In the genomic region with DNA sequence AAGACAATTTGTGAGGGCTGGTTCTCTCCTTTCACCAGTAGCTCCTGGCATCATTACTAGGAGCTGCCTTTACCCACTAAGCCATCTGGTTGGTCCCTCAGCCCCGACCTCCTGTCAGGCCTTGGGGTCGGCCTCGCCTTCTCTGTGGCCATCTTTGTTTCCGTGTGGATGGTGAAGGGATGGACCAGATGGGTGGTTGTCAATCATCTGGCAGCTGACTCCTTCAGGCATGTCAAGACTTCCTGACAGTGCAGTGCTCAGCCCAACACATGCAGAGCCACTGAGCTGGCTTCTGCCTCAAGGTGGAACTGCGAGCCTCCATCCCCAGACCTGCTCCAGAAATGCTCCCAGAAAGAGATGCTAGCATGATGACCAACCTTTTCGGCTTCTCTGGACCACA, we compare ENCODE assay signal across 37 mouse cellular contexts. TPM values are rescaled to one million over a fixed set of nuclear protein-coding genes. Genes with fewer than 3 reads are reported as not detected.
"Had no signal": no experiment of that assay in that cellular context is flagged by ENCODE, and none has a peak within 500 bp of the region (broad histone marks: within the 10 kb centered on the region; RNA-seq: fewer than 3 reads in every experiment).

No protein-coding gene starts in this region.

- H3K9me3 ChIP-seq: heart, embryonic 10.5 days; heart, embryonic 15.5 days; hindbrain, embryonic 12.5 days; hindbrain, embryonic 13.5 days; hindbrain, embryonic 15.5 days; intestine, embryonic 15.5 days; kidney, embryonic 15.5 days had no signal

- H3K4me1 ChIP-seq: hindbrain, embryonic 15.5 days had no signal

- H3K36me3 ChIP-seq: heart, embryonic 15.5 days; hindbrain, embryonic 15.5 days; intestine, embryonic 15.5 days had no signal

- H3K4me2 ChIP-seq: heart, embryonic 11.5 days; heart, embryonic 12.5 days; heart, embryonic 13.5 days; heart, embryonic 15.5 days; hindbrain, embryonic 12.5 days; hindbrain, embryonic 13.5 days; hindbrain, embryonic 14.5 days; hindbrain, embryonic 15.5 days; intestine, embryonic 15.5 days; kidney, embryonic 15.5 days had no signal

- H3K4me3 ChIP-seq: heart, embryonic 10.5 days; heart, embryonic 12.5 days; heart, embryonic 13.5 days; heart, embryonic 15.5 days; hindbrain, embryonic 12.5 days; hindbrain, embryonic 13.5 days; hindbrain, embryonic 15.5 days; intestine, embryonic 15.5 days; kidney, embryonic 15.5 days; layer of hippocampus, adult 2 months; left cerebral cortex, adult 2 months had no signal

- H3K27ac ChIP-seq: heart, embryonic 10.5 days; heart, embryonic 13.5 days; heart, embryonic 15.5 days; hindbrain, embryonic 12.5 days; hindbrain, embryonic 13.5 days; hindbrain, embryonic 14.5 days; hindbrain, embryonic 15.5 days; hindbrain, postnatal 0 days; intestine, embryonic 15.5 days; kidney, embryonic 15.5 days; kidney, postnatal 0 days; layer of hippocampus, adult 2 months; left cerebral cortex, adult 2 months had no signal

- H3K27me3 ChIP-seq: heart, embryonic 12.5 days; heart, embryonic 13.5 days; heart, embryonic 15.5 days; hindbrain, embryonic 12.5 days; hindbrain, embryonic 13.5 days; hindbrain, embryonic 15.5 days; intestine, embryonic 15.5 days; kidney, embryonic 15.5 days had no signal

- DNase-seq: heart, postnatal 10 days; heart, postnatal 14 days; heart, postnatal 36 days; heart, postnatal 4 days; kidney, adult 11 months; kidney, adult 18-20 months; kidney, adult 2 months; kidney, adult 8-10 months; kidney, adult 9 months; kidney, postnatal 10 days; kidney, postnatal 14 days; kidney, postnatal 25 days; kidney, postnatal 36 days; kidney, postnatal 4 days; layer of hippocampus, adult 9-11 months; layer of hippocampus, postnatal 36 days had no signal

- H3K9ac ChIP-seq: heart, embryonic 12.5 days; heart, embryonic 13.5 days; heart, embryonic 15.5 days; hindbrain, embryonic 12.5 days; hindbrain, embryonic 13.5 days; hindbrain, embryonic 14.5 days; hindbrain, embryonic 15.5 days; intestine, embryonic 15.5 days; kidney, embryonic 15.5 days had no signal

- ATAC-seq: hindbrain, postnatal 0 days; inflammation-experienced regulatory T-cells, adult 6 months; intestine, embryonic 15.5 days; intestine, embryonic 16.5 days; intestine, postnatal 0 days had no signal

RNA-seq across cellular contexts. Expression of a gene that starts 53.3 kb away (rescaled TPM):
- total RNA-seq: hematopoietic stem cell, adult 5-6 weeks; layer of hippocampus, postnatal 10 days; layer of hippocampus, postnatal 14 days; left cerebral cortex, adult 2 months had no signal
- polyA plus RNA-seq: heart, embryonic 11.5 days; heart, embryonic 12.5 days; heart, embryonic 13.5 days; hindbrain, embryonic 13.5 days had no signal
